Mouse (Mus musculus): ENCODE measurements around the gene Cd244a. TPM values are rescaled to one million over a fixed set of nuclear protein-coding genes. Genes with fewer than 3 reads are reported as not detected.

Cd244a gene
- polyA plus RNA-seq, 1 experiment from 2014 or later, result 0.46 TPM

DNA sequence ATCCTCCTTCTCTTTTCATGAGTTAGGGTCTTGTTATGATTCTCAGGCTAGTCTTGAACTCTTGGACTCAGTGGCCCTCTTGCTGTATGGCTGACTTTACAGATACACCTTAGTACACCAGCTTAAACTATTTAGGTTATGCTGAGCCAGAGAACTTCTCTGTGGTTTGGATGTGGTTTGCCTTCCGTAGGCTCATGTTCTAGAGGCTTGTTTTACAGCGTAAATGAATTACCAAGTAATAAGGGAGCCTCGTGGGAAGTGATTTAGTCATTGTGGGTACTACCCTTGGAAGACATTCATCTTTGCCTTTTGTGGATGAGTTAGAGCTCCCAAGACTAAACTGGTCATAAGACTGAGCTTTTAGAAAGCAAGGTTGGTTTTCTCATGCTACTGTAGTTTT, 68.8 kb downstream of the Cd244a start:
- no peaks in the 10 kb centered on the region for H3K27me3 ChIP-seq
- WGBS (ENCODE audit: insufficient replicate concordance), result 45% methylated on average over 3 of the region's 3 CpGs
- DNase-seq (no peak), ATAC-seq (ENCODE audit: low read depth) (no peak)
- no peaks in the 10 kb centered on the region for H3K4me1 ChIP-seq (replicated peaks)
- no peak overlapping the region for H3K4me3 ChIP-seq (replicated peaks)
- no peaks in the 10 kb centered on the region for H3K36me3 ChIP-seq
- no peak overlapping the region for H3K9ac ChIP-seq
- H3K27ac ChIP-seq, result no peak overlapping the region
- no peaks in the 10 kb centered on the region for H3K9me3 ChIP-seq (replicated peaks)
- H3K4me2 ChIP-seq, result no peak overlapping the region

DNA sequence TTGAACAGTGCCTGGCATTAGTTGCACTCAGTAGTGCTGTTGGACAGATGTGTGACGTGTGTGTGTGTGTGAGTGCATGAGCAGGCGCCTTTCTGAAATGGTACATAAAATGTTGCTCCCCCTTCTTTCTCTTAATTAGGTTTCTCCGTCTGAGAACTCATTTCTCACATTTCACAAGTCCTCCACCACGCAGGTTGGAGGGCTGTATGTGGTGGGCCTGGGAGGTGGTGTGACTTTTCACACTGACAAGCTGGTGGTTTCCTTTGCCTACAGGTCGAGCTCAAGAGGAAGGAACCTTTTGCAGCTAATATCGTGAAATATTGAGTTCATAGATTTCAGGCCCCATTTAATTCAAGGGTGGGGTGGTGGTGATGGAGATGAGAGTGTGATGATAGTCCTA, 70.2 kb downstream of the Cd244a start:
- 28% methylated on average over 6 of the region's 6 CpGs for WGBS (ENCODE audit: insufficient replicate concordance)

DNA sequence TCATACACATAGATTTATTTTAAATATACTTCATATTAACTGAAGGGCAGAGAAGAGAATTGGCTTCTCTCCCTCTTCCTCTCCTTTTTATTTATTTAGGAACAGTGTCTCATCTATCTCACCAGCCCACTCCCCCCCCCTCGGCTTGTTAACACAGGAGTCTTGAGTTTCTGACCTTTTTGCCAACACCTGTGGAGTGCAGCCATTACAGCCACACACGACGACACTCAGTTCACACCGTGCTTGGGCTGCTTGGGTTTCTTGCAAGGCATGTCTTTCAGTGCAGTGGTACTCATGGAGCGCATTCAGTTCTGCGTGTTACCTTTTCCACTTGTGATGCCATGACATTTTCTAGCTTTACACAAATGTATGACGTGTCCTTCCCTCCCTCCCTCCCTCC, 71.0 kb downstream of the Cd244a start:
- H3K27me3 ChIP-seq, result no peaks in the 10 kb centered on the region
- H3K36me3 ChIP-seq, result no peaks in the 10 kb centered on the region
- H3K9me3 ChIP-seq (replicated peaks), result no peaks in the 10 kb centered on the region
- no peaks in the 10 kb centered on the region for H3K4me1 ChIP-seq (replicated peaks)
- no peak overlapping the region for H3K4me3 ChIP-seq (replicated peaks)
- 69% methylated on average over 7 of the region's 7 CpGs for whole genome bisulfite sequencing (ENCODE audit: insufficient replicate concordance)
- H3K4me2 ChIP-seq, result no peak overlapping the region
- DNase-seq (no peak), ATAC-seq (ENCODE audit: low read depth) (no peak)
- no peak overlapping the region for H3K9ac ChIP-seq
- H3K27ac ChIP-seq, result no peak overlapping the region

More for the DNA sequence above, 70.2 kb downstream of the Cd244a start:
- H3K36me3 ChIP-seq, result no peaks in the 10 kb centered on the region
- H3K4me2 ChIP-seq, result no peak overlapping the region
- no peaks in the 10 kb centered on the region for H3K9me3 ChIP-seq (replicated peaks)
- no peak for ATAC-seq (ENCODE audit: low read depth)
- H3K4me1 ChIP-seq (replicated peaks), result no peaks in the 10 kb centered on the region
- no peak for DNase-seq
- H3K27me3 ChIP-seq, result no peaks in the 10 kb centered on the region
- H3K4me3 ChIP-seq (replicated peaks), result no peak overlapping the region
- no peak overlapping the region for H3K27ac ChIP-seq
- H3K9ac ChIP-seq, result no peak overlapping the region

DNA sequence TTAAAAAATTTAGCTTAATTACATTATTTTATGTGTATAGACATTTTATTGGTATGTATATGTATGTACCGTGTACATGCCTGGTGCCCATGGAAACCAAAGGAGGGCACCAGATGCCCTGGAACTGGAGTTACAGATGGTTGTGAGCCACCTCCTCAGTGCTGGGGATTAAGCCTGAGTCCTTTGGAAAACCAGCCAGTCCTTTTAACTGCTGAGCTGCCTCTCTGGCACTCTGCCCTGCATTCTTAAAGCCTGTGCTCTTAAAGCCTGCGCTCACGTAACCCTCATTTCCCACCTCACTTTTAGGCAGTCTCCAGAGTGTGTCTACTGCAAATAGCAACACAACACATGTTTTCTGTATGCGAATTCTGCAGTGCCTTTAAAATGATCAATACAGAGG, 71.9 kb downstream of the Cd244a start:
- ATAC-seq (ENCODE audit: low read depth), result no peak
- WGBS (ENCODE audit: insufficient replicate concordance), result 67% methylated on average over 4 of the region's 4 CpGs

DNA sequence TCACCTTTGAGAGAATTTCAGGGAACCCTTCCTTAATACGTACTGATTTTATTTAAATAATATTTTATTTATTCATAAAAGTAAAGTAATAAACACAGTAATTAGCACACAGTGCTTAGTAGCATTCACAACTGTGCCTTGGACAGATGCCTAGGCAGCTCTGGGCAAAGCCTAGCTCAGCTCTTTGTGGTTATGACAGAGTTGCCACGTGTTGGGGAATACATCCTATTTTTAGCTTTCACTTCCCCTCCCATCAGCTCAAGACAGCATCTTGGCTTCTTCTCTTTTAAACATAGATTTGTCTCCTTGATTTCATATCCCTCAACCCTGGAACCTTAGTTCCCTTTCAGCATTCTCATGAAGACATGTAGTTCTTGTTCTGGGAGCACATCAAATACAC, 72.5 kb downstream of the Cd244a start:
- ATAC-seq (ENCODE audit: low read depth), result no peak
- H3K27me3 ChIP-seq, result no peaks in the 10 kb centered on the region
- no peaks in the 10 kb centered on the region for H3K36me3 ChIP-seq
- H3K4me2 ChIP-seq, result no peak overlapping the region
- 30% methylated on average over 2 of the region's 2 CpGs for WGBS (ENCODE audit: insufficient replicate concordance)
- no peak overlapping the region for H3K27ac ChIP-seq
- no peak for DNase-seq
- no peaks in the 10 kb centered on the region for H3K9me3 ChIP-seq (replicated peaks)
- no peak overlapping the region for H3K4me3 ChIP-seq (replicated peaks)
- no peak overlapping the region for H3K9ac ChIP-seq
- H3K4me1 ChIP-seq (replicated peaks), result no peaks in the 10 kb centered on the region

More for the DNA sequence above, 71.9 kb downstream of the Cd244a start:
- Histone ChIP-seq H3K4me2 (no peak overlapping the region), H3K36me3 (no peaks in the 10 kb centered on the region), H3K27me3 (no peaks in the 10 kb centered on the region), H3K4me1 (replicated peaks) (no peaks in the 10 kb centered on the region), H3K4me3 (replicated peaks) (no peak overlapping the region), H3K27ac (no peak overlapping the region), H3K9me3 (replicated peaks) (no peaks in the 10 kb centered on the region), H3K9ac (no peak overlapping the region)
- DNase-seq, result no peak

DNA sequence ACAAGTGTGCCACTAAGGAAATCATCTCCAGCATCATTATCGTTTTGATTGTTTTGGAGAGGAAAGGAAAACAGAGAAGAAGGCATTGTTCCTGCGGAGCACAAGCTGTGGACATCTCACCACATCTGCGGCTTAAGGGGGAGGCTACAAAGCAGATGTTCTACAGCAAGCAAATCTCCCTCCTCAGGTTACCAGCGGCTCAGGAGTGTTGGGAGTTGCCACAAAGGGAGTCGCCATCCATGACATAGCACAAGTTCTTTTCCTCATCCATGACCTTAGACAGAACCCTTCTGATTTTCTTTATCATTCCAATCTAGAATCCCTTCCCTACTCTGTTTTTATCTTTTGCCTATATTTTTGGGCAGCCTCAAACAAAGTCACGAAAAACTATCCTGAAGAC, 76.7 kb downstream of the Cd244a start:
- Histone ChIP-seq H3K4me3 (replicated peaks) (no peak overlapping the region), H3K27ac (no peak overlapping the region), H3K27me3 (no peaks in the 10 kb centered on the region), H3K9ac (no peak overlapping the region), H3K36me3 (no peaks in the 10 kb centered on the region), H3K4me2 (no peak overlapping the region), H3K9me3 (replicated peaks) (no peaks in the 10 kb centered on the region), H3K4me1 (replicated peaks) (no peaks in the 10 kb centered on the region)
- ATAC-seq (ENCODE audit: low read depth) (no peak), DNase-seq (no peak)
- 41% methylated on average over 6 of the region's 6 CpGs for WGBS (ENCODE audit: insufficient replicate concordance)

DNA sequence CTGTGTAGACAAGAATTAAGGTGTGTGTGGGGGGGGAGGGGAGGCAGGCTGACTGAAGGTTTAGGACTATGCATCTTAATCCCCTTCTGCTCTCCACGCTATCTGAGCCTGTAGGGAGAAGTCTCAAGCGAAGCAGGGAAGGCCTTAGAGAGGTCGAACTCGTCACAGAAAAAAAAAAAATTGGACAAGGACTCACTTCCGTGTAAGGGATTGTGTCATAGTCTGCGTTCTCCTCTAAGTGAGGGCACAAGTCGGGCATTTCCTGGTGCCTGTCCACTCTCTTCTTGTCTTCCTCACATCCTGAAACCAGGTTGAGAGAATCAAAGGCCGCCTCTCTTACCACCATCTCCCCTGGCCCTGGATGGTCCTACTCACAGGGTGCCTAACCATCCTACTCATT, 78.1 kb downstream of the Cd244a start:
- no peak for DNase-seq
- Histone ChIP-seq H3K36me3 (no peaks in the 10 kb centered on the region), H3K4me2 (no peak overlapping the region), H3K9ac (no peak overlapping the region), H3K27me3 (no peaks in the 10 kb centered on the region), H3K4me1 (replicated peaks) (no peaks in the 10 kb centered on the region), H3K4me3 (replicated peaks) (no peak overlapping the region), H3K27ac (no peak overlapping the region), H3K9me3 (replicated peaks) (no peaks in the 10 kb centered on the region)
- WGBS (ENCODE audit: insufficient replicate concordance), result 53% methylated on average over 8 of the region's 8 CpGs
- ATAC-seq (ENCODE audit: low read depth), result no peak

DNA sequence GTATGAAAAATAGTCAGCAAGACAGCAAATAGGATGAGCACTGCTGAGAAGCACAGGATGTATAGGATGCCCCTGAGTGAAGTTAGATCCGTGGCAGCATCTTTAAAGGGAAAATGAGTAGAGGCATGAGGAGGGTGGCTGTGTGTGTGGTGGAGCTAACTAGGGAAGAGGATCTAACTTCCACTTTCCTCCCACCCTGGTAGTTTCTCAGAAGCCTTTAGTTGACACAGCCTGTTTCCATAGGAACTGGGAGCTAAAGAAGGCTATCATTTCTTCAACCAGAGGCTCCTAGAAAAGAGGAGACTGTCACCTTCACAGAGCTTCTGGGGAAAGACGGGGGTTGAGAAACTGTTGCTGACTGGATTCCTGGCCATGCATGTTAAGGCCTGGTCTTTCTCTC, 79.7 kb downstream of the Cd244a start:
- H3K36me3 ChIP-seq, result no peaks in the 10 kb centered on the region
- WGBS (ENCODE audit: insufficient replicate concordance), result 56% methylated on average over 2 of the region's 2 CpGs
- H3K4me2 ChIP-seq, result no peak overlapping the region
- H3K4me3 ChIP-seq (replicated peaks), result no peak overlapping the region
- H3K9me3 ChIP-seq (replicated peaks), result no peaks in the 10 kb centered on the region
- H3K27ac ChIP-seq, result no peak overlapping the region
- H3K9ac ChIP-seq, result no peak overlapping the region
- H3K4me1 ChIP-seq (replicated peaks), result peaks cover 5% of the 10 kb centered on the region
- no peak for ATAC-seq (ENCODE audit: low read depth)
- DNase-seq, result no peak
- H3K27me3 ChIP-seq, result no peaks in the 10 kb centered on the region

DNA sequence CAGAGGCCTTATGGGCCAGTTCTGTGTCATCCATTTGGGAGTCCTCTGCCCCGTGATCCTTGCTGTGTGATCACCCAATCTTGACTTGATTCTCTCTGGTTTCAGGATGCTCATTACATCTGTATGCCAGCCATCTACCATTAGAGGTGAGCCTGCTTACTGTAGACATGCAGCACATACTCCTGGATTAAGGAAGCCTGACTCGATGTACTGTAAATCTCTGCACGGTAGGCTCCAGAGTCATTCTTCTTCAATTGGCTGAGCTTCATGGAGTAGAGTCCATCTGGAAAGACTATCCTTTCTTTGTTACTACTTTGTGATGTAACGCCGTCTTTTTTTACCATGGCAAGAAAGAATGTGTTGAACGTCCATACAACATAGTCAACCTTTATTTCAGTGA, 81.8 kb downstream of the Cd244a start:
- WGBS (ENCODE audit: insufficient replicate concordance), result 78% methylated on average over 6 of the region's 6 CpGs
- no peaks in the 10 kb centered on the region for H3K36me3 ChIP-seq
- peaks cover 12% of the 10 kb centered on the region for H3K4me1 ChIP-seq (replicated peaks)
- H3K4me2 ChIP-seq, result no peak overlapping the region
- no peak for ATAC-seq (ENCODE audit: low read depth)
- no peaks in the 10 kb centered on the region for H3K9me3 ChIP-seq (replicated peaks)
- H3K4me3 ChIP-seq (replicated peaks), result no peak overlapping the region
- H3K9ac ChIP-seq, result no peak overlapping the region
- H3K27me3 ChIP-seq, result no peaks in the 10 kb centered on the region
- DNase-seq, result no peak
- H3K27ac ChIP-seq, result no peak overlapping the region

DNA sequence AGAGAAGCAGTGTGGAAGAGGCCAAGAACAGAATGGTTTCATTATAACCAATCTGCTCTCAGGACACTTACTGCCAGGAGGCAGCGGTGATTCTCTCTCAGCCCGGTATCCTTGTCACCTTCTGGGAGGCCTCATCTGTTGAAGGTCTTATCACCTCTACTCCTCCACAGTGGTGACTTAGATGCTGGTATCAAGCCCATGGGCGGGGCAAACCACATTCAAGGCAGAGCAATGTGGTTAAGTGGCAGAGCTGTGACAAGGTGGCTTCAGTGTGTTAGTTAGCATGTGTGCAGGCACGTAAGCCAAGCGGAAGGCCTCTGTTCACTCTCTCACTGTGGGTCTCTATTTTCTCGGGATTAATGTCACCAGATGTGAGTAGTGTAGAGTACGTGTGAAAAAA, 84.6 kb downstream of the Cd244a start:
- Histone ChIP-seq H3K27ac (no peak overlapping the region), H3K4me1 (replicated peaks) (peaks cover 12% of the 10 kb centered on the region), H3K4me3 (replicated peaks) (no peak overlapping the region), H3K4me2 (no peak overlapping the region), H3K27me3 (no peaks in the 10 kb centered on the region), H3K36me3 (no peaks in the 10 kb centered on the region), H3K9me3 (replicated peaks) (no peaks in the 10 kb centered on the region), H3K9ac (no peak overlapping the region)
- ATAC-seq (ENCODE audit: low read depth) (peak; percentile 95), DNase-seq (peak; percentile 70)
- WGBS (ENCODE audit: insufficient replicate concordance), result 24% methylated on average over 7 of the region's 7 CpGs

DNA sequence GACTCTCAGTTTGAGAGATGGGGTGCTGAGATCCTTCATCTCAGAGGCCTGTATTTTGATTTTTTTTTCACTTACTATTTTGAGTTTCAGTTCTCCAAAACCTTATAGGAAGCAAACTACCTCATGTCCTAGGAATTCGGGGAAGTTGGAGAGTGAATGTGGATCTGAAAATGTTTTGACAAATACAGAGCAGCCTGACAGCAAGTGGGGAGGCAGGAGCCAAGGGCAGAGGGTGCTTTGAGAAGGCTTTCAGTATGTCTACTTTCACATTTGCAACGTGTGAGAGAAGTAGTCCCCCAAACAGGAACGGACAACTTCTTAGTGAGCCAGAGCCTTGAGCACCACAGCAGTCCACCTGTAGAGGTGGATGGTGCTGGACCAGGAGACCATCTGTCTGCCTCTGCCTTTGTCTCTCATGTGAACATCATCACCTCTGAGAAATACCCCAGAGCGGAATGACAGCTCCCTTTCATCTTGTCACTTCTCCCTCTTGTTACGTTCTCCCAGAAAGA, 87.5 kb downstream of the Cd244a start:
- H3K27ac ChIP-seq, result no peak overlapping the region
- H3K9me3 ChIP-seq (replicated peaks), result no peaks in the 10 kb centered on the region
- no peak for DNase-seq

DNA sequence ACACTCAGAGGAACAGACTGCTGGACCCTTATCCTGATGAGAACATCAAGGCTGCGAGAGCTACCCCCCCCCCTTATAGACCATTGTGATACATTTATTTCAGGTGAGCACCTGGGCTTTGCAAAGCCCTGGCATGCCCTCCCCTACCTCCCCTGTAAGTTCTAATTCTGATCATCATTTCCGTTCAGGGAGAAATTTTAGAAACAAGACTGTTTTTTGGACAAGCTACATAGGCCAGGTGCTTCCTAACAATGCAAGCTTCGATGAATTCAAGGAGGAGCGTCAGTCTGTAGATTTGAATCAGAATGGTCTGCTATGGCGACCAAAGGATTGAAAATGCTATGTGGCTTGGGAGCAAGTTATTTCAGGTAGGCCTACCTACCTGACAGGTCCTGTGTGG, 88.7 kb downstream of the Cd244a start:
- Histone ChIP-seq H3K4me2 (no peak overlapping the region), H3K27me3 (no peaks in the 10 kb centered on the region), H3K4me3 (replicated peaks) (no peak overlapping the region), H3K36me3 (no peaks in the 10 kb centered on the region), H3K9me3 (replicated peaks) (no peaks in the 10 kb centered on the region), H3K27ac (no peak overlapping the region), H3K4me1 (replicated peaks) (peaks cover 12% of the 10 kb centered on the region), H3K9ac (no peak overlapping the region)
- DNase-seq (no peak), ATAC-seq (ENCODE audit: low read depth) (no peak)
- WGBS (ENCODE audit: insufficient replicate concordance), result 64% methylated on average over 5 of the region's 5 CpGs

More for the DNA sequence above, 87.5 kb downstream of the Cd244a start:
- H3K9ac ChIP-seq, result no peak overlapping the region
- H3K36me3 ChIP-seq, result no peaks in the 10 kb centered on the region
- no peak overlapping the region for H3K4me3 ChIP-seq (replicated peaks)
- peaks cover 12% of the 10 kb centered on the region for H3K4me1 ChIP-seq (replicated peaks)
- ATAC-seq (ENCODE audit: low read depth), result no peak
- no peak overlapping the region for H3K4me2 ChIP-seq
- 52% methylated on average over 5 of the region's 5 CpGs for WGBS (ENCODE audit: insufficient replicate concordance)
- H3K27me3 ChIP-seq, result no peaks in the 10 kb centered on the region

All from liver, embryonic 13.5 days (tissue).